Mouse (Mus musculus): ENCODE results near the gene Cobl. TPM values are rescaled to one million over a fixed set of nuclear protein-coding genes. Genes with fewer than 3 reads are reported as not detected.

The Cobl gene
- total RNA-seq, 2 experiments from 2014 or later, result 15.1 to 19.0 TPM

DNA sequence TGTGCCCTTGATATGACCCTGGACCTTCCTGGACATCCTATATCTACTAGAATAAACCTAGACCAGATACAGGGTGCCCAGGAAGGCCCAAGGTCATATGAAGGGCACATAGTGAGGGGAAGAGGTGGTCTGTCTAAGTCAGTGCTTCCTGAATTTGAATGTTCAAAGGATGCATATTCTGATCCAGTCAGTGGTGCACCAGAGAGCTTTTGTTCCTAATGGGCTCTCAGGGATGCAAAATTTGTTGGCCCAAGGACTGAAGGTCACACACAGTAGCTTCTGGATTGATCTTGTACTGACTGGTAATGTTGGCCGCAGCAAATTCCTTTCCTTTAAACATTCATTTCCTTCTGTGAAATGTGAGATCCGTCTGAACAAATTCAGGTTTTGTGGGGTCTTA lies 2.5 kb upstream of the Cobl start:
- no peak for DNase-seq (ENCODE audit: low spot score in 2 of 2)
- Histone ChIP-seq H3K4me3 (no peak overlapping the region), H3K27ac (no peak overlapping the region)
- no peak for TF ChIP-seq CTCF (conservative IDR thresholded peaks at IDR 0.05)

DNA sequence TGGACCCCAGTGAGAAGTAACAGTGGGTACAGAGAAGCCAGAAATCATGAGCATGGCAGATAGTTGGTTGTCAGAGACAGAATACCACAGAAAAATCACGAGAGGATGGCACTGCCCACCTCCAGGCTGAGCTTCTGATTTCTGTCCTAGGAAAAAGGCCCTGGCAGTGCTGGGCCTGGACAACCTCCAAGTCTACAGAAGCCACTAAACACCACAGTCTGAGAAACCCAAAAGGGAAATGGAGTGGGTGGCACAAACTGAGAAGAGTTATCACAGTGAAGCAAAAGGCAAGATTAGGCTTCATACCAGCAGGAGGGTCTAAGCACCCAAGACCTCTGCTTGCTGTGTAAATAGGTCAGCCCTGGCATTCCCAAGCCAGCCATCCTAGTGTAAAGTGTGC lies 1.8 kb upstream of the Cobl start:
- no peak for DNase-seq (ENCODE audit: low spot score in 2 of 2)
- Histone ChIP-seq H3K4me3 (no peak overlapping the region), H3K27ac (no peak overlapping the region)
- no peak for TF ChIP-seq CTCF (conservative IDR thresholded peaks at IDR 0.05)

DNA sequence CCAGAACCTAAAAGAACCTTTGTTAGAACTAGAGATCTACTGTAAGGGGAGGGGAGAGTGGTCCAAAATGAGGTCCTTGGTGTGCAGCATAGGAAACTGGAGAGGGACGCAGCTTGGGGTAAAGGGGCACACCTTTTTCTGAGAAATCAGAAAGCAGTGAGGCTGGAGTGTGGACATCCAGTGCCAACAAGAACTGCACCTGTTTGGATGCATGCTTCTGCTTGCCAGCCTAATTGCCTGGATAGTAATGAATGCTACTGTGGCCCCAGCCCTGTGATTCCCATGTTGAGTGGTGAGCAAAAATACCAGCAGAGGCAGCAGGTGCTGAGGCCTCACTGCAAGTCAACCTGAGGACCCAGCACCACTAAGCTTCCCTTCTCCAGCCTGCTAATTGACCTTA lies 469 bp upstream of the Cobl start:
- TF ChIP-seq CTCF (conservative IDR thresholded peaks at IDR 0.05), result no peak
- H3K27ac ChIP-seq, result no peak overlapping the region
- peak overlapping the region; percentile 64 for H3K4me3 ChIP-seq
- DNase-seq (ENCODE audit: low spot score in 2 of 2), result no peak

DNA sequence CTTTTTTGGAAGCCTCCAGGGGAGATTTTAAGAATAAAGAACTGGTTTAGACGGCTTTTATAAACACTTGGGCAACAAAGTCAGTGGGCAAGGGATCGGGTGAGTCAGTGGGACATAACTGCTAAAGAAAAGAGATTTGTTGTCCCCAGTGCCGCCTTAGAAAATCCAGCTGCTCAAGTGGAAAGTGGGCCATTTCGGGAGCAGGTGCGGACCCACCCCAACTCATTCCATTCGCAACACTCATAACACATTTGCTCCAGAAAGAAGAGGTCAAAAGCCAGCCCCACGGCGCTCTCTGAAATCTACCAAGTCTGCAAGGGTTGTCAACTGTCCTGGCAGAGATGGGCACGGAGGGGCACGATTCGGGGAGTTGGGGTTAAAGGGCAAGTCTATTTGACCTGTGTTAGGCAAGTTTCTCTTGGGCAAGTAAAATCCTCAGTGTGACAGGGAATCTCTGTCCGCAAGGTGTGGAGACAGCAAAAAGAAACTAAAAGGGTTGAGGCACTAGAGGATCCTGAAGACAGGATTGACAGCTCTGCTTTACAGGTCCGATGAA lies 1.1 kb downstream of the Cobl start:
- H3K27ac ChIP-seq, result peak overlapping the region; percentile 51; the same call in 1 of the 2 replicates
- DNase-seq (ENCODE audit: low spot score in 2 of 2), result no peak

DNA sequence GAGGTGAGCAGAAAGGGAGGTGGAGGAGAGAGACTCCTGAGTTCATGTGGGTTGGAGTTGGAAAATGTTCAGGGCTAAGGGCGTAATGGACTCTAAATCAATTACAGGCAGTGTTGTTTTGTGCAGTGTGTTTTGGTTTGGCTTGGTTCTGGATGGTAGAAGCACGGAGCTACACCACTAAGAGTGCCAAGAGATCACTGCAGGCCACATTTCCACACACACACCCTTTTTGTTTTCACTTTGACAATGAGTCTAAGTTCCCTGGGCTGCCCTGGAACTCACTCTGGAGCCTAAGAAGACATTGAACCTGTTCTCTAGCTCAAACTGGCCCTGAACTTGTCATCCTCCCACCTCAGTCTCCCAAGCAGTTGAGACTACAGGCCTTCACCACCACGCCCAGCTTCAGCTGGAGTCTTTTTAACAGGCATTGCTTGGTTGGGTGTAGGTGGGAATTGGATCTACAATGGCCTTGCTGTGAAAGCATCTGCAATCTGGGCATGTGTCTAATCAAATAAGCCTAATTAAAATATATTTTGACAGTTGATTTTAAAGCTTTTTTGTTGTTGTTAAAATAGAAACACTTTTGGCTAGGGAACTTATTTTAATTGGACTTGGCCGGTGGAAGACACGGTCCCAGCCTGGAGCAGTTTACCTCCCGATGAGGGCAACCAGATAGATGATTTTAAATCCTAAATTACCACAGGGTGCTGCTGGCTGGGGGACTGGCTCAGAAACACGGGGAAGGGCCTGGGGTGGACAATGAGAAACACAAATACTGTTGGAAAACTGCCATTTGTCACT lies 4.8 kb downstream of the Cobl start:
- Histone ChIP-seq H3K4me3 (no peak overlapping the region), H3K27ac (peak overlapping the region; percentile 1; the same call in 1 of the 2 replicates)
- no peak for DNase-seq (ENCODE audit: low spot score in 2 of 2)
- TF ChIP-seq CTCF (conservative IDR thresholded peaks at IDR 0.05), result no peak

More for the DNA sequence above, 1.1 kb downstream of the Cobl start:
- TF ChIP-seq CTCF (conservative IDR thresholded peaks at IDR 0.05), result no peak
- peak overlapping the region; percentile 64 for H3K4me3 ChIP-seq

DNA sequence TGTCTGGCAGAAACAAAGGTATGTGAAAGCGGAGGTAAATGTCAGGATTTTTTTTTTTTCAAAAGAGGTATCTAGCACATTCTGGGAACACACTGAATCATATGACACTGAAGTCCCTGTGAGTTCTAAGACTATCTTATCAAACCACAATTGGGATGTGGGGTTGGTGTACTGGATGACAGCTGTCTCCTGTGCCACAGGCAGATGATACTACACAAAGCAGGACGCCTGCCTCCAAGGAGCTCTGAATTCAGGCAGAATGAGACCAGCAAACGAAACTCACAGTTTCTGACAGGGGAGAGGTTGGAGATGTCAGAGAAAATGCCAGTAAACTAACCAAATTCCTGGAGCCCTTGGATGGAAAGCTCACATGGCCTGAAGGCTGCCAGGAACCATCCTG lies 5.9 kb downstream of the Cobl start:
- Histone ChIP-seq H3K4me3 (no peak overlapping the region), H3K27ac (no peak overlapping the region)
- no peak for TF ChIP-seq CTCF (conservative IDR thresholded peaks at IDR 0.05)
- no peak for DNase-seq (ENCODE audit: low spot score in 2 of 2)

DNA sequence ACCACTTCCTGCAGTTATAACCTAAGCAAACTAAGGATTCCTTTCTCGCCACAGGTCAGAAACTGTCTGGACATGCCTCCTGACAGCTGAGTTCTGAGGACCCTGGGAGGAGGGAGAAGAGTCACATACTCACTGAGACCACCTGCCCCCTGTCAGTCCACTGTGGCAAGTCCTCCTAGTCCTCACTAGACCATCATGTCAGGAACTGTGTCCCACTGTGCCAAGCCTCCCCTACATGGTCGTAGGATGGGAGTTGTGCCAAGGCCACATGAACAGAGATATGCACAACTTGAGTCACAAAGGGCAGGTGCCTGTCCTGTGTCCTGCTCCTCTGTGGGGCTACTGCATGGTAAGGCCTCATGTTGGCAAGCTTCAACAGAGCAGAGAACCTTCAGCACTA lies 6.4 kb downstream of the Cobl start:
- Histone ChIP-seq H3K27ac (no peak overlapping the region), H3K4me3 (no peak overlapping the region)
- no peak for TF ChIP-seq CTCF (conservative IDR thresholded peaks at IDR 0.05)
- DNase-seq (ENCODE audit: low spot score in 2 of 2), result no peak

DNA sequence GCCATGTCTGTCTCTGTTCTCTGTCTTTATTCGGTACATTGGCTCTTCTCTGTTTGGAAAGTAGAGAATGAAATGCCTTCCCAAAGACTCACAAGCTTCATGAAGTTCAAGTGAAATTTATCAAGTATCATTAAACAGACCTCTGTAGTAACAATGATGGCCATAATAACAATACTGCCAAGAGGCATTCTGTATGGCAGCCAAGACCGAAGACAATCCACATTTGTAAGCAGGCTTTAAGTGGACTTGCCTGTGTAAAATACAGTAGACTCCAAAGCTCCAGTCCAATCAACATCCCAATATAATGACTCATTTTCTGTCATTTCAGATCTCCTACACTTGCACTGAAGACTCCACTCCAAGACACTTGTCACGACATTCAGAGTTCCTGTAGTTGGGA lies 16.7 kb downstream of the Cobl start:
- DNase-seq (ENCODE audit: low spot score in 2 of 2), result no peak
- TF ChIP-seq CTCF (conservative IDR thresholded peaks at IDR 0.05), result no peak
- H3K27ac ChIP-seq, result no peak overlapping the region
- no peak overlapping the region for H3K4me3 ChIP-seq

DNA sequence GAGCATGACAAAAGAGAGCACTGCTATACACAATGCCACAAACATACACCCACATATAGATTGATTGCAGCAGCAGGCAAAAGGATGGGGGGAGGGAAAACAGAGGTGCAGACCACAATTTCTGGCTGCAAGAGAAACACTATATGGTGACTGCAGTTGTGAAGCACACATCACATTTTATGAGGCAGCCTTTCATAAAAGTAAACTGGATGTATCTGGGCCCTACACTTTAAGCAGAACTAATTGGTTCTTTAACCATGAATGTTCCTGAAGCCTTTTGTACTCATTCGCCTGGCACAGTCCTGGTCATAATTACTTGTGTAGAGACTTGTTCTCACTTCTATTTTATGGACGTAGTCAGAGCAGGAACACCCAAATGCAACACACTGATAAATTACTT lies 19.5 kb downstream of the Cobl start:
- TF ChIP-seq CTCF (conservative IDR thresholded peaks at IDR 0.05), result no peak
- Histone ChIP-seq H3K4me3 (no peak overlapping the region), H3K27ac (no peak overlapping the region)
- no peak for DNase-seq (ENCODE audit: low spot score in 2 of 2)

DNA sequence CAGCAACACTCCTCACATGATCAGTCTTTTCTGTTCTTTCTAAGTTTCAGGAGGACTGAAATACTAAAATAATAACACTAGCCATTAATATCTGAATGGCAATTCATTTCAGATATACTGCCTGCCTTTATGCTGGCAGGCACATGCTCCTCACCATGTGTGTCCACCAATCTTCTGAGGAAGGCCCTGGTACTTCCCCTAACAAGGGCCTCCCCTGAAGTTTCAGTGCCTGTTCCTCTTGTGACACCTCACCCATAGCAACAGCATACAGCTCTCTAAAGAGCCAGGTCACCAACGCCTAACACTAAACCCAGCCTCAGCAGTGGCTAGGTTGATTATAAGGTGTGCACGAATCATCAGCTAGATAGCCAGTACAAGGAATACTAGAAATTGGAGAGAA lies 20.5 kb downstream of the Cobl start:
- Histone ChIP-seq H3K27ac (peak overlapping the region; percentile 66; the same call in 1 of the 2 replicates), H3K4me3 (no peak overlapping the region)
- no peak for DNase-seq (ENCODE audit: low spot score in 2 of 2)
- TF ChIP-seq CTCF (conservative IDR thresholded peaks at IDR 0.05), result no peak

DNA sequence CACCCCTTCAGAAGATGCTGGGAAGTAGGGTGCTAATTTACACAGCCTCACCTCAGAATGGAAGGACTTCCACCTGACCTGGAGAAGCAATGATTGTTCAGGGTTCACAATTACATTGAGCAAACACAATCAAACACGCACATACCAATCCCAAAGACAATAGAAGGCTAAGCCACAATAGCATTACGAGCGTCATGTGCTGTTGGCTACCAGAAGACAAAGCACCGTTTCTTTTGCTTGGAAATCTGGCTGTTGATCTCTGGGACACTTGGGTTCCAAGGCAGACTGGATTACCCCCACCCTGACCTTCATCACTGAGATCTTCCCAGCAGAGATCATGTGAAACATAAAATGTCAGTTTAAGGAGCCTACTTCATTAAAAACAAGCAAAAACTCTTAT lies 21.1 kb downstream of the Cobl start:
- Histone ChIP-seq H3K27ac (peak overlapping the region; percentile 66), H3K4me3 (no peak overlapping the region)
- no peak for TF ChIP-seq CTCF (conservative IDR thresholded peaks at IDR 0.05)
- DNase-seq (ENCODE audit: low spot score in 2 of 2), result no peak

DNA sequence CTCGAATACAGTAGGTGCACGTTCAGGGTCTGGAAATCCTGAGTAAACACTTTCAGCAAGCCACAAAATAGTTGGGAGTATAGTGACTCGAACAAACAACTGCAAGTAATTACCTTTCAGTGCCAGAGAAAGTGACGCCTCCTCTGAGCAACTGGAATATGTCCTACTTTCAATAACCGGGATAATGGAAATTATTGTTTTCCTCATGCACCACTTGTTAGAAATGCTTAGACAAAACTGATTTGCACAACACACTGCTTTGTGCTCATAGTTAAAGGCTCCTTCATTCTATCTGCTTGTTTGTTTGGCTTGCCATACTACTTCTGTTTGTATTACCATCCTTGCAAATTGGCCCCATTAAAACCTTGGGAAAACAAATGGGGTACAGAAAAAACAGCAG lies 21.6 kb downstream of the Cobl start:
- TF ChIP-seq CTCF (conservative IDR thresholded peaks at IDR 0.05), result no peak
- peak overlapping the region; percentile 66 for H3K27ac ChIP-seq
- no peak overlapping the region for H3K4me3 ChIP-seq
- DNase-seq (ENCODE audit: low spot score in 2 of 2), result no peak

DNA sequence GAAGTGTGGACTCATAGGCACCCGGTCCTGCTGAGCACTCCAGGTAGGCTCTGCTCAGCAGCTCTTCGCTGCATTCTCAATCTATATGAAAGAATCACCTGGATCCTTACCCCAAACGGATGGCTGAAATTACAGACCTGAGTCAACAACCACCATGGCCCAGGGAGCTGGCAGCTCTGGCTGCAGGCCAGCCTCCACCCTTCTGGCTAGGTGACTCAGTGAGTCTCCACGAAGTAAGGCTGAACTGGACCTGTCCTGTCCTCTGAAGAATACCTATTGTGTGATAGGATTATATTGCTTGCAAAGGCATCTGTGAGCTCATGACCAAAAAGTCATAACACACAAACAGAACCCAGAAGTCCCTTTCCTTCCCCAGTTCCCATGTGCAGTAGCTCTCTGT lies 22.5 kb downstream of the Cobl start:
- Histone ChIP-seq H3K27ac (peak overlapping the region; percentile 66; the same call in 1 of the 2 replicates), H3K4me3 (no peak overlapping the region)
- DNase-seq (ENCODE audit: low spot score in 2 of 2), result no peak
- TF ChIP-seq CTCF (conservative IDR thresholded peaks at IDR 0.05), result no peak

DNA sequence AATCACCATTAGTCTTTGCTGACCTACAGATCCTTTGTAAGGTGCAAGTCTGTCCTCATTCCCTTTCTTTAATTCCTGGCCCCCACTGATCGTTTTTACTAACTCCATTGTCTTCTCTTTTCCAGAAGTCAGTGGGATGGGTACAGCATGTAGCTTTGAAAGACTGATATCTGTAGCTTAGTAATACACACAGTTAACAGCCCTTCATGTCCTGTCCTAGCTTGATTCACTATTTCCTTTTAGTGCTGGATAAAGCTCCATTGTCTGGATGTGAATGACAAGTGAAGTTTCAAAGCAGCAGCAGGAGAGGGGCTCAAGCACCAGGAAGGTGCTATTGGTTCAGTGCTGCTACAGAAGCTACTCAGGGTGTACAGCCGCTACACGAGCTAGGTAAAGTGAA lies 28.9 kb downstream of the Cobl start:
- DNase-seq (ENCODE audit: low spot score in 2 of 2), result no peak
- Histone ChIP-seq H3K4me3 (no peak overlapping the region), H3K27ac (no peak overlapping the region)
- TF ChIP-seq CTCF (conservative IDR thresholded peaks at IDR 0.05), result no peak

All from layer of hippocampus, adult 2 months (tissue).